Mouse (Mus musculus): ENCODE data around the gene Fam3b.

DNA sequence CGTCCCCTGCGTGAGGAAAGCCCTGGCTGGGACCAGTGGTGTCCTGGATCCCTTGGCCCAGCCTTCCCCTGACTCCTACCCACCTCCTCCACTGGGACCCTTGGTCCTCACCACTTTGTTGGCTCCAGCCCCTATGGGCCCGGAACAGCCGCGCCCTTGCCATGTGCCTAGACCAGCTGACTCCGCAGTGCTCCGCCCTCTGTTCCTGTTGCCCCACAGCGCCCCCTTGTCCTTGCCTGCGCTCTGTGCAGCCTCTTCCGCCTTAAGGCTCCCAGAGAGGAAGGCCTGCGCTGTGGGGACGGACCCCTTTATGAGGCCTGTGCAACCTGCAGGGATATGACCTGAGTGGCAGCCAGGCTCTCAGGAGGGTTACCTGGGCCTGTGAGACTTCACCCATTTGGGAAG is 2.3 kb downstream of the Fam3b start:
- TF ChIP-seq POLR2A (IDR thresholded peaks at IDR 0.05; ENCODE audit: borderline replicate concordance, control insufficient read depth, low read depth, low read length) (no peak), CTCF (IDR thresholded peaks at IDR 0.05; ENCODE audit: control insufficient read depth, insufficient read depth, low read length) (no peak)
